Mouse (Mus musculus) erythroid progenitor cell, adult 5-6 weeks (primary cell): Measurements from ENCODE around the gene Aarsd1. TPM values are rescaled to one million over a fixed set of nuclear protein-coding genes. Genes with fewer than 3 reads are reported as not detected.
"Not testable (repeated sequence)": the region's sequence is repeated elsewhere in the genome, so short reads cannot be mapped to it uniquely, and the experiment has no call there.

Experiments
- ATAC-seq: replicated peaks from 2 replicates; pipeline ENCODE4 v1.8.0; 2016; ENCODE audit warnings: moderate number of reproducible peaks, mild to moderate bottlenecking, moderate TSS enrichment, inconsistent platforms; ENCODE audit not compliant: poor library complexity, low FRiP score, severe bottlenecking
- total RNA-seq, 2 experiments: library from RNA; stranded (forward) in 1 of 2; stranded (reverse) in 1 of 2; fragments of 150-400 nt in 1 of 2; fragments of 186-747, 209-891 nt in 1 of 2; gene quantifications; 2 replicates each; pipeline versions ENCODE4 v1.2.3 to v1.2.4; 2015 to 2017; ENCODE audit warnings: low replicate concordance in 2 of 2

Aarsd1 gene
- total RNA-seq, 2 experiments from 2014 or later, result 2.1 to 13.1 TPM

DNA sequence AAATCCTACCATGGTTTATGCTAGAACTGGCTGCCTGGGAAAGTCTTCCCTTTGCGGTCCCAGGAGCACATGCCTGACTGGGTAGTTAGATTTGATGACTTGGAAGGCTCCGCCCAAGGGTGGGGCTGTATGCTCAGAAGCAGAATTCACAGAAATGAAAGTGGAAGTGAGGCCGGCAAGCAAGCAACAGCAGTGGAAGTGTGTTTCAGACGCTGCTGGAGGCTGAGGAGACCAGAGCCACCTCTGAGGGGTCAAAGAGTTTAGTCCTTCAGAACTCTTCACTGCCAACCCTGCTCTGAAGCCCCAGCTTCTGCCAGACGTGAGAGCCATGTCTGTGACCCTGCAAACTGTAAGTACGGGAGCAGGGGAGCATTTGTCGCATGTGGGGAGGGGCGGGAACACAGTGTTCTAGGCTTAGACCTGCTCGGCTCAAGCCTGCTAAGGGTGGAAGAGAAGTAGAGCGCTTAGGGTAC is 30.9 kb upstream of the Aarsd1 start, which contains the start of gene Ifi35:
Gene Ifi35, plus strand, starts transcription at position 134 of the 473 bp plus-strand sequence.
- peak; percentile 96 for ATAC-seq

DNA sequence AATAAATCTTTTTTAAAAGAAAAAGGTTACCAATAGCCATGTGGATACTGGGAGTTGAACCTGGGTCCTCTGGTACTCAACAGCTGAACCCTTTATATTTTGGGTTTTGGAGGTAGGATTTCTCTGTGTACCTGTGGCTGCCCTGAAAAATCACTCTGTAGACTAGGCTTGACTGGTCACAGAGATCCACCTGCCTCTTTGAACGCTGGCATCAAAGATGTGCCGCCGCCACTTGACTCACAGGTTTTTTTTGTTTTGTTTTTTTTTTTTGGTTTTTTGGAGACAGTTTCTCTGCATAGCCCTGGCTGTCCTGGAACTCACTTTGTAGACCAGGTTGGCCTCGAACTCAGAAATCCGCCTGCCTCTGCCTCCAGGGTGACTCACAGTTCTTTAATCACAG is 30.4 kb upstream of the Aarsd1 start:
- no peak for ATAC-seq

DNA sequence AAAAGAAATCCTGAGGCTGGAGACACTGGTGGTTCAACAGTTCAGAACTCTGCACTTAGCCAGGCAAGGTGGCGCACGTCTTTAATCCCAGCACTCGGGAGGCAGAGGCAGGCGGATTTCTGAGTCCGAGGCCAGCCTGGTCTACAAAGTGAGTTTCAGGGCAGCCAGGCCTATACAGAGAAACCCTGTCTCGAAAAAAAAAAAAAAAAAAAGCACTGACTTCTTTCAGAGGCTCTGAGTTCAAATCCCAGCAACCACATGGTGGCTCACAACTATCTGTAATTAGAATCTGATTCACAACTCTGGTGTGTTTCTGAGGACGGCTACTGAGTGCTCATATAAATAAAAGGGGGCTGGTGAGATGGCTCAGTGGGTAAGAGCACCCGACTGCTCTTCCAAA is 29.4 kb upstream of the Aarsd1 start:
- ATAC-seq, result not testable (repeated sequence)

DNA sequence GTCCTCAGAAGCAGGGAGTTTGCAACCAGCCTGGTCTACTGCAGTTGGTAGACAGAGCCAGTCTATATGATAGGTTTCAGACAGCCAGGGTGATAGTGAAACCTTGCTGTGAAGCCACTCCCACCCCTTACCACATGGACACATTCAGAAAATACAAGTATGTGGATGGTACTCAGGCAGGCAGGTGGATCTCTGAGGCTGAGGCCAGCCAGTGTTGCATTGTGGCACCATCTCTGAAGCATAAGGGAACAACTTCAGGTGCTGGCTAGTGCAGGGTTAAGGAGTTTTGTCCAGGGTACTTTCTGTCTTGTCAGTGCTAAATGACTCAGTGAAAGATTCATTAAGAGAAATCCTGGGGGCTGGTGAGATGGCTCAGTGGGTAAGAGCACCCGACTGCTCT is 28.9 kb upstream of the Aarsd1 start:
- ATAC-seq, result no peak

DNA sequence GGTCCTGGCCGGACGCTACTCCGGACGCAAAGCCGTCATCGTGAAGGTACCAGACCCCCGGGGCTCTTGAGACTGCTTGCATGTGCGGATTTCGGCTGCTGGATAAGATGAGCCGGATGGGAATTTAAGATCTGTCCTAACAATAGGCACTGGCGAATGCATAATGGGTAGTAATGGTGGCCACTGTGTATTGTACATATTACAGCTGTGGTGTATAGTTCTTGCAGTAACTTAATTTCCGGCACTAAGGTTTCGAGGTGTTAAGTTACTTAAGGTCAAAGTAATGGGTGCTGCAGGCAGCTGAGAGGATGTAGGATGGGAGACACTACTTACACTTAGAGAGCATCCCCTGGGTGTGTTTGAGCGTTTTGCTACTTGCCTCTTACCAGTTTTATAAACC is 25.3 kb upstream of the Aarsd1 start:
- ATAC-seq, result no peak

DNA sequence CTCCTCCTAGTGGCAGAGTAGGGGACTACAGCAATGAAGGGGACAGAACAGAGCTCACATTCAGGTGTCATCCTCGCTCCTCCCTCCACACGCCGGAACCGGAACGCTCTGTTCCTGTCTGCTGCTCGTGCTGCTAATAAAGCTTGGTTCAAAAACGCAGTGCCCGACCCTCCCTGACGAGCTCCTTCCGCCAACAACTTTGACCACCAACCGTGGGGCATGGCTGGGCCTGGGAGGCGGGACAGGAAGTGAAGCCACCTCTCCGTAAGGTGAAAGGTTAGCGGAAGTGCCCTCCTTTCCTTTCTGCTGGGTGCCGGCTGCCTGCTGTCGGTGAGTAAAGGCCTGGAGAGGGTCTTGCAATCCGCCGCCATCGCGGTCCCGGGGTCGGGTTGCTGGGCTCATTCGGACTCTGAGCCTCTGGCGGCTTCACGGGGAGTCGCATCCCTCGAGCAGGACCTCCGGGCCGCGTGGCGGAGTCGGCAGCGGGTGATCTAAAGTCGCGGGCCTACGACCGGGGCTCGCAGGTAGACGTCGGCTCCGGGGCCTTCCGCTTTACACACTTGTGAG is 24.8 kb upstream of the Aarsd1 start, which contains the start of gene Rpl27:
Gene Rpl27, plus strand, starts transcription at position 172 of the 567 bp plus-strand sequence.
- peak; percentile 99 for ATAC-seq

DNA sequence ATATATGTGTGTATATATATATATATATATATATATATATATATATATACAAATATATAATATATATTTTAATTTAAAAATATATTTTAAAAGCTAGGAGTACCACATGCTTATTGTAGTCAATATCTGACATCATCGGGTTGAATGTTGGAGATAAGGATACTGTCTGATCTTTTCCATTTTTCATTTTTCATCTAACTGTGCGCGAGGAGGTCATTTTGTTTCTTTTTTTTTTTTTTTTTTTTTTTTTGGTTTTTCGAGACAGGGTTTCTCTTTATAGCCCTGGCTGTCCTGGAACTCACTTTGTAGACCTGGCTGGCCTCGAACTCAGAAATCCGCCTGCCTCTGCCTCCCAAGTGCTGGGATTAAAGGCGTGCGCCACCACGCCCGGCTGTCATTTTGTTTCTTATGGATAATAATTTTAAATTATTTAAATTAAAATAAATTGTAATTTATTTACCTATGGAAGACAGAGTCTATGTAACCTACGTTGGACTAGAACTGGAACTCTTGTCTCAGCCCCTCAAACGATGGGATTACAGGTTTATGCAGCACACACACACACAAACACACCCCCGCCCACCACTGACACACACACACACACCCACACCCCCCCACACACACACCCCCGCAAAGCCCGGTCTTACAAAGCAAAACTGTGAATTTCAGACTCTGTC is 24.2 kb upstream of the Aarsd1 start:
- ATAC-seq, result not testable (repeated sequence)

DNA sequence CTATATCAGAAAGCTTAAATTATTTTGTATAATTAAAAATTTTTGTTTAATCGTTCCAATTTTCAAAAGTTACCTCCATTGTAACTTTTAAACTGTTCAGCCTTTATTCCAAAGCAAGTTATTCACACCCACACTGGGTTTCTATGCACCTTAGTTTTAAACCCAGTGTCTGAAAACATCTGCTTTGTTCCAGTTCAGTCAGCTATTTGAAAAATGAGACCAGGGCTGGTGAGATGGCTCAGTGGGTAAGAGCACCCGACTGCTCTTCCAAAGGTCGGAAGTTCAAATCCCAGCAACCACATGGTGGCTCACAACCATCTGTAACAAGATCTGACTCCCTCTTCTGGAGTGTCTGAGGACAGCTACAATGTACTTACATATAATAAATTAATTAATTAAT is 20.6 kb upstream of the Aarsd1 start:
- not testable (repeated sequence) for ATAC-seq

DNA sequence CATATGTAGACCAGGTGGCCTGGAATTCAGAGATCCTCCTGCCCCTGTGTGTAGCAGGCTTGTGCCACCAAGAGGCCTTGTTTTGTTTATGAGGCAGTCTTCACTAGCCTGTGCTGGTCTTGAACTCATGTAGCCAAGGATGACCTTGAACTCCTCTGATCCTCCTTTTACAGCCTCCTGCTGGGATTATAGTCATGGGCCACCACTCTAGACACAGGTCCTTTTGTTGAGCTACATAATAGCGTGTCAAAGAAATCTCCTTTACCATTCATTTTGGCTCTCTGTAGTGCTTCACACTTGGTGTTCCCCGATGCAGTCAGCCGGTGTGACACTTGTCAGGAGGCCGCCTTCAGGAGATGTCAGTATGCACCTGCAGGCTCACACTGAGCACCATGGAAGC is 19.5 kb upstream of the Aarsd1 start:
- no peak for ATAC-seq

DNA sequence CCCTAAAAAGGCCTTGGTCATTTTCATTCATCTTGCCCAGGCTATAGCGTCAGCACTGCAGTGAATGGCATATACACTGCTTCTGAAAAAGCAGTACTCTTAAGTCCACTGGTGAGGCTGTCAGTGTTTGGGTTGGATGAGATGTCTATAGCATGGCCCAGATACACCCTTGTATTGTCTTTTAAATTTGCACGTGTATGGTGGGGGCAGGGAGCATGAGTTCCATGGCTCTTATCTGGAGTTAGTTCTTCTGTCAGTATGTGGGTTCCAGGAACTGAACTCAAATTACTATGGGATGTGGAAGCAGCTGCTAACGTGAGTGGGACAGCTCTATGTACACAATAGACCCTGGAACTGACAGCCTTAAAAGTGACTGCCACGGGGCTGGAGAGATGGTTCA is 18.4 kb upstream of the Aarsd1 start:
- no peak for ATAC-seq

DNA sequence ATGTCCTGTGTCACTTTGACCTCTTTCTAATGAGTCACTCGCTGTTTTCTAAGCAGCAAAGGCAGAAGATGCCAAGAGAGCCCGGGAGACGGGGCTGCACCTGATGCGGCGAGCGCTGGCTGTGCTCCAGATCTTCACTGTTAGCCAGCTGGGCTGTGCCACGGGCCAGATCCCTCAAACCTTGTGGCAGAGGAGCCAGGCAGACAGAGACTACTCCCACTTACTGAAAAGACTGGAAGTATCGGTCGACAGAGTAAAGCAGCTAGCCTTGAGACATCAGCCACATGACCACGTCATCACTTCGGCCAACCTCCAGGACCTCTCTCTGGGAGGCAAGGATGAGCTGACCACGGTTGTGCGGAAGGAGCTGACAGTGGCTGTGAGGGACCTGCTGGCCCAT is 16.0 kb upstream of the Aarsd1 start:
- ATAC-seq, result 0 out of 2 replicates have a peak, but pooled peaks have one; percentile 22

DNA sequence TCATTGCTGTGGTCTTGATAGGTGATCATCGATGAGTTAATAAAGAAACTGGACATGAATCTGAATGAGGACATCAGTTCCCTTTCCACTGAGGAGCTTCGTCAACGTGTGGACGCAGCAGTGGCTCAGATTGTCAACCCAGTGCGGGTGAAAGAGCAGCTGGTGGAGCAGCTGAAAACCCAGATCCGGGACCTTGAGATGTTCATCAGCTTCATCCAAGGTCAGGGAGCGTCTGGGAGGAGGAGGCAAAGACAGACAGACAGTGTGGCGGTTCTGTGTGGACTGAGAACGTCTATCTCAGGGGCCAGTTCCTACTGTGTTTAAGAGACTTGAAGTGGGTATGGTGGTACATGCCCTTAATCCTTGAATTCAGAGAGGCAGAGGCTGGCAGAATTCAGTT is 13.9 kb upstream of the Aarsd1 start:
- ATAC-seq, result no peak

DNA sequence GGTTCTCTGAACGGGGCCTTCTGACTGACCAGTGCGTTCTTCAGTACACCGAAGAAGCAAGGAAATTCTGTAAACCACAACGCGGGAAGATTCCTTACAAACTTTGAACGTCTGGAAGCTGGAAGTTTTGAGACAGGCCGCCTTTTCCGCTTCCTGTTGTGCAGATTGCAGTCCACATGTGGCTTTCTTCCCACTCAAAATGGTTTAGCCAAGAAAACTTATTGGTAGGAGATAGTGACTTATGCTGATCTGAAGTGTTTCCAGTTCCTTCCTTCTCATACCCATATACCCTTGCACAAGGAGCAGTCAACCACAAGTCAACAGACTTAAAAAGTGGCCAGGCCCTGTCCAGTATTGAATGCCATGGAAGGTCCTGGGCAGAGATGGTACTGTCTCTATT is 8.8 kb upstream of the Aarsd1 start:
- no peak for ATAC-seq

DNA sequence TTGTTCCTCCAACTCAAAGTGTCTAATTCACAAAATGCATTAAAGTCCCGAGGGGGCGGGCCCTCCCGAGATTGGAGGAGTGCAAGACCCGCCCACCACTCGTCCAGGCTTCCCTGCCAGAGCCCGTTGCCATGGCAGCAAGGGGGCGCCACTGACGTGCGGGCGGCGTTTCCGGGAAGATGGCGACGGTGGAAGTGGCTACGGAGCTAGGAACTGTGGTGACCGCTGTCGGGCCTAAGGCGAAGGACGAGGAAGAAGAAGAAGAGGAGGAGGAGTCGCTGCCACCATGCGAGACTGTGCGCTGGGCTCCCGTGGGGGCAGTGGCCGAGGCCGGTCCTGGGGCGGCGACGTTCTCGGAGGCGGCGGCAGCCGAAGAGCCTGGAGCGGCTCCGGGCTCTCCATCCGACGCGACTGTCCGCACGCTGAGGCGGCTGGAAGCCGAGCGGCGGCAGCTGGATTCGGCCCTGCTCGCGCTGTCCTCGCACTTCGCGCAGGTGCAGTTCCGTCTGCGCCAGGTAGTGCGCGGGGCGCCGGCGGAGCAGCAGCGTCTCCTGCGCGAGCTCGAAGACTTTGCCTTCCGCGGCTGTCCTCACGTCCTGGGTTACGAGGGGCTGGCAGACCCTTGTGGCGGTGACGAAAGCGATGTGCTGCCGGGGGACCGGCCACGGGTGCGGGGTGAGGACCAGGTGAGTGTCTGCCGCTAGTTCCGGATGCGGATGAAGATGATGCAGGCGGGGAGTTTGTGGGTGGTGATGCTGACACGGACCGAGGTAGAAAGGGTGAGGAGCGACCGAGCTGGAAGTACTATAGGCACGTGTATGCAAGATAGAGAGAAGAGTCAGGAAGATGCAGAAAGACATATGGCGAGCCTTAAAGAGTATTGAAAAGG is 7.8 kb upstream of the Aarsd1 start, which contains the start of the genes Rundc1 and Ptges3l:
Gene Rundc1, plus strand, starts transcription at position 161 of the 889 bp plus-strand sequence.
Gene Ptges3l, minus strand, starts transcription at position 409 of the 889 bp plus-strand sequence.
- peak; percentile 96 for ATAC-seq

DNA sequence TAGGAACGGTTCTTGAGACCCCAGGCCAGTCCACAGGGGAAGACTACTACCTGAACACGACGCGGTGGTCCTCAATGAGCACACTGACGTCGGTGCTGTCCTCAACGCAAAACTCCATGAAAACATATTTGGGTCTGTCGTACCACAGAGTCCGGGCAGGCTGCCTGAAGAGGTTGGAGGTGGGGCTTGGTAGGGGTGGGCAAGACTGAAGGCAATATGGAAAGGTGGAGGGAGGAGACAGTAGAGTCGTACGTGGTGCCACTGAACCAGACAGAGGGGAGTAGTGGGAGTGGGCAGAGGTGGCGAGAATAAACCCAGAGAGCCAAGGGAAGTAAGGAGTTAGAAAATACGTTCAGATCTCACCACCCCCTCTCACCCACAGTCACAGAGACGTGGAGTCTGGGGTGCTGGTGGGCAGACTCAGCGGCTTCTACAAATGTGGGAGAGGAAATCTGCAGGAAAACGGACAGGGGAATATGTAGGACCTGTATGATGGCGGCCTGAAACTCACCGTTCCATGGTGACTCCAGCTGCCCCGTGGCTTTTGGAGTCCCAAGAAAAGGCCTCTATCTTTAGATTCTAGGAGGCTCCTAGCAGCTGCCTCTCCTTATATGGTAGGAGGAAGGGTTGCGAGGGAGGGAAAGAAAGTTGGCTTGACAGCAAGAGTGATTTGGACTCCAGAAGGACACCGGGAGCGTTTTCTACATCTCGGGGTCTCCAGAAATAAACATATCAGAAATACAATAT is 6.9 kb upstream of the Aarsd1 start, which contains the start of gene Gm27029:
Gene Gm27029, minus strand, starts transcription at position 692 of the 747 bp plus-strand sequence.
- no peak for ATAC-seq

DNA sequence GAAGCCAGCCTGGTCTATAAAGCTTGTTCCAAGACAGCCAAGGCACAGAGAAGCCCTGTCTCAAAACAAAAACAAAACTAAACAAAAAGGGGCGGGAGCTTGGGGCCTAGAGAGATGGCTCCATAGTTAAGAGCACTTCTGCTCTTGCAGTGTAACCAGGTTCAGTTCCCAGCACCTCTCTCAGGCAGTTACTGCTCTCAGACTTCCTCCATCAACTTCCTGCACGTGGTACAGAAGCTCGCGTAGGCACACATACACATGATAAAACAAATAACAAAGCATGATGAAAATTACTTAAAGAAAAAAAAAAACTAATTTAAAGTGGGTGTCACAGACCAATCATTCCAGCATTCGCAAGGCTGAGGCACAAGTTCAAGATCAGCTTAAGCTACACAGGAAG is 2.7 kb upstream of the Aarsd1 start:
- ATAC-seq, result no peak

DNA sequence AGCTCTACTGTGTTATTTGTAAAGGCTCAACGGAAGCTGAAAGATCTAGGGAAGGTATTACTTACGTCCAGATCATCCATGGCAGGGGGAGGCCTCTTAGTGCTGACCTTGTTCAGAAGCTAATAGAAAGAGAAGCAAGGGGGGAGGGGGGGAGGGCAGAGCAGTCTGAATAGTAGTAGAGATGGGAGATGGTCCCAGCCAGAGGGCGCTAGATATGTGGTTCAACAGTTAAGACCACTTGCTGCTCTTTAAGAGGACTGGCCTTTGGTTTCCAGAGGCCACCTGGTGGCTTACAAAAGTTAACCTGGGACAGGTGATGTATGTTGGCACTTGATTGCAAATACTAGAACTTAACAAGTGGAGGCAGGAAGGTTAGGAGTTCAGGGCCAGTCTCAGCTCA is 2.2 kb upstream of the Aarsd1 start:
- ATAC-seq, result no peak

DNA sequence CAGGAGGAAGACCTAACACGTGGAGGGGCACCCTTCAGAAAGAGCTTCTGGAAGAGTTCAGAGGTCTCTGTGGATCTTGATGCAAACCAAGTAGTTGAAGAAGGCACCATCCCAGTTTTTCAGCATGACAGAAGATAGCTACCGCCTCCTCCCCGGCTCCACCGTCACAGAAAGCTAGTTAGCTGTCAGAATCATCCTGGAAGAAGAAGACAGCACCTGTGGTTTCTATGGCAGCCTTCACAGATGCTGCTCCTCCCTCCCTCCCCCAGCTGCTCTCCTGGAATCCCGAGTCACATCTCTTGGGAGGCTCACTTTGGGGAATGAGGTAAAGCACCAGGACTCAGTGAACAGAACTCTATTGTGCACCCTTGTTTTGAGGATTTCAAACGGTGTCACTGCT is 1.6 kb upstream of the Aarsd1 start:
- ATAC-seq, result no peak

DNA sequence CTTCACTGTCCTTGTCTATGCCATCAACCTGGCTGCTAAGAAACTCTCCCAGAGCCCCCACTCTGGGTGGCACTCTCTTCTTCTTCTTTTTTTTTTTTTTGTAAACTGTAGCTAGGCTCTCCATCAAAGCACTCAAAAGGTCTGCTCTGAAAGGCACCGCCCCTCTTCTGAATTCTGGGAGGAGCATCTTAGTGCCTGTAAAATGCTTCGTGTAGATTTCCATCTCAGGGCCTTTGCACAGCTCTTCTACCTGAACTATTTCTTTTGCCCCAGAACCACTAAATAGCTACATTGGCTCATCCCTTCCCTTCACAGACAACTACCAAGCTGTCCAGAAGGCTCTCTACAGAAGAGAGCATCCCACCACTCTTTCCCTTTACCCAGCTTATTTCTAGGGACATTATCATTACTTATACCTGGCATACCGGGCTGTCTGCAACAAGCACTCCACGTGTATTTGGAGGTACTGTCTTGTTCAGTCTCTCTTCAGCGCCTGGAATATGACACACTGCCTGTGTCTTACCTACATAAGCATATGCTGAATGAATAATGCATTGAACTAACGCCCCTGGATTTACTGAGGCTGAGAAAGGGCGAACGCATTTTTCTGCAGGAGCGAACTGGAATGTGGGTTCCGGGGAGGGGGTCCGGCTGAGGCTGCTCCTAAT is 848 bp downstream of the Aarsd1 start:
- ATAC-seq, result peak; percentile 85
